Mouse (Mus musculus) G1E (cell line): ENCODE data around the gene Ggt5.

ENCODE experiments used
- CTCF ChIP-seq: IDR thresholded peaks from 2 replicates; pipeline ENCODE4 v1.5.1; 2012; ENCODE audit warnings: low read depth, low read length, inconsistent platforms, mixed read lengths
- GATA1 ChIP-seq: IDR thresholded peaks from 2 replicates; pipeline ENCODE4 v1.6.1; 2012; ENCODE audit warnings: borderline replicate concordance, low read length, inconsistent platforms, mixed read lengths
- GATA2 ChIP-seq: IDR thresholded peaks from 2 replicates; pipeline ENCODE4 v1.6.1; 2012; ENCODE audit warnings: low read depth, low read length, inconsistent platforms, borderline replicate concordance
- POLR2AphosphoS5 ChIP-seq: IDR thresholded peaks from 2 replicates; pipeline ENCODE4 v1.6.1; 2012; ENCODE audit warnings: low read depth, low read length, inconsistent platforms; ENCODE audit not compliant: insufficient replicate concordance
- TAL1 ChIP-seq: conservative IDR thresholded peaks from 2 replicates; pipeline ENCODE4 v1.6.1; 2012; ENCODE audit warnings: low read depth, low read length, inconsistent platforms, mixed read lengths

GRCm38 (mm10) chr10:75579129-75579528 is 10.0 kb upstream of the Ggt5 start:
- TF ChIP-seq TAL1: no peak
- TF ChIP-seq CTCF: no peak
- TF ChIP-seq GATA2: no peak
- no peak for TF ChIP-seq GATA1
- TF ChIP-seq POLR2AphosphoS5: no peak
